Mouse (Mus musculus): ENCODE measurements around the gene Hsph1. TPM values are rescaled to one million over a fixed set of nuclear protein-coding genes. Genes with fewer than 3 reads are reported as not detected.

The Hsph1 gene
- polyA plus RNA-seq, 1 experiment from 2014 or later = 50.0 TPM

- peaks cover 13% of the 10 kb centered on the region for H3K36me3 ChIP-seq
- H3K4me2 ChIP-seq = peak overlapping the region; percentile 85; the same call in 1 of the 2 replicates
- H3K27me3 ChIP-seq = no peaks in the 10 kb centered on the region
- H3K27ac ChIP-seq = no peak overlapping the region
- no peak overlapping the region for H3K9ac ChIP-seq
- no peaks in the 10 kb centered on the region for H3K9me3 ChIP-seq
- no peak for ATAC-seq (ENCODE audit: insufficient number of reproducible peaks, low FRiP score, low TSS enrichment, low read depth)
- H3K4me3 ChIP-seq = peak overlapping the region; percentile 62
- 47% methylated on average over 8 of the region's 8 CpGs for WGBS
- peaks cover 13% of the 10 kb centered on the region for H3K4me1 ChIP-seq
These were observed 1.1 kb upstream of the Hsph1 start for GRCm38 (mm10) chr5:149637306-149637705.

- H3K9ac ChIP-seq = peak overlapping the region; percentile 64
- H3K4me1 ChIP-seq = peaks cover 13% of the 10 kb centered on the region
- peak overlapping the region; percentile 85 for H3K4me2 ChIP-seq
- ATAC-seq (ENCODE audit: insufficient number of reproducible peaks, low FRiP score, low TSS enrichment, low read depth) = no peak
- no peaks in the 10 kb centered on the region for H3K9me3 ChIP-seq
- no peaks in the 10 kb centered on the region for H3K27me3 ChIP-seq
- under 1% methylated on average over 24 of the region's 24 CpGs for WGBS
- H3K27ac ChIP-seq = peak overlapping the region; percentile 89
- H3K36me3 ChIP-seq = peaks cover 25% of the 10 kb centered on the region
- H3K4me3 ChIP-seq = peak overlapping the region; percentile 62
These were observed 620 bp downstream of the Hsph1 start for GRCm38 (mm10) chr5:149635556-149635955.

- ATAC-seq (ENCODE audit: insufficient number of reproducible peaks, low FRiP score, low TSS enrichment, low read depth) = no peak
- peaks cover 36% of the 10 kb centered on the region for H3K36me3 ChIP-seq
- peak overlapping the region; percentile 23; the same call in 1 of the 2 replicates for H3K9ac ChIP-seq
- H3K27me3 ChIP-seq = no peaks in the 10 kb centered on the region
- peak overlapping the region; percentile 85 for H3K4me2 ChIP-seq
- H3K4me3 ChIP-seq = peak overlapping the region; percentile 62
- peaks cover 13% of the 10 kb centered on the region for H3K4me1 ChIP-seq
- H3K9me3 ChIP-seq = no peaks in the 10 kb centered on the region
- 63% methylated on average over 11 of the region's 11 CpGs for WGBS
- H3K27ac ChIP-seq = no peak overlapping the region
These were observed 1.7 kb downstream of the Hsph1 start for GRCm38 (mm10) chr5:149634409-149635035.

GRCm38 (mm10) chr5:149625547-149625946, 10.6 kb downstream of the Hsph1 start:
- no peak overlapping the region for H3K27ac ChIP-seq
- H3K9ac ChIP-seq = no peak overlapping the region
- WGBS = 78% methylated on average over 3 of the region's 3 CpGs
- H3K36me3 ChIP-seq = peaks cover 91% of the 10 kb centered on the region
- no peaks in the 10 kb centered on the region for H3K27me3 ChIP-seq
- H3K4me3 ChIP-seq = no peak overlapping the region
- no peak overlapping the region for H3K4me2 ChIP-seq
- H3K9me3 ChIP-seq = no peaks in the 10 kb centered on the region
- H3K4me1 ChIP-seq = no peaks in the 10 kb centered on the region
- ATAC-seq (ENCODE audit: insufficient number of reproducible peaks, low FRiP score, low TSS enrichment, low read depth) = no peak

GRCm38 (mm10) chr5:149623815-149624675, 12.1 kb downstream of the Hsph1 start:
- Histone ChIP-seq H3K9me3 (no peaks in the 10 kb centered on the region), H3K4me2 (no peak overlapping the region), H3K4me3 (no peak overlapping the region), H3K27me3 (no peaks in the 10 kb centered on the region), H3K27ac (no peak overlapping the region), H3K4me1 (no peaks in the 10 kb centered on the region), H3K36me3 (peaks cover 91% of the 10 kb centered on the region), H3K9ac (no peak overlapping the region)
- ATAC-seq (ENCODE audit: insufficient number of reproducible peaks, low FRiP score, low TSS enrichment, low read depth) = no peak
- 87% methylated on average over 8 of the region's 8 CpGs for WGBS

- no peak overlapping the region for H3K9ac ChIP-seq
- no peak overlapping the region for H3K27ac ChIP-seq
- H3K4me1 ChIP-seq = no peaks in the 10 kb centered on the region
- no peaks in the 10 kb centered on the region for H3K27me3 ChIP-seq
- WGBS = 62% methylated on average over 6 of the region's 6 CpGs
- H3K4me3 ChIP-seq = no peak overlapping the region
- no peak overlapping the region for H3K4me2 ChIP-seq
- no peak for ATAC-seq (ENCODE audit: insufficient number of reproducible peaks, low FRiP score, low TSS enrichment, low read depth)
- H3K36me3 ChIP-seq = peaks cover 94% of the 10 kb centered on the region
- H3K9me3 ChIP-seq = no peaks in the 10 kb centered on the region
These were observed 13.5 kb downstream of the Hsph1 start for GRCm38 (mm10) chr5:149622644-149623043.

GRCm38 (mm10) chr5:149622152-149622551, 14.0 kb downstream of the Hsph1 start:
- Histone ChIP-seq H3K4me3 (no peak overlapping the region), H3K9me3 (no peaks in the 10 kb centered on the region), H3K36me3 (peaks cover 92% of the 10 kb centered on the region), H3K4me2 (no peak overlapping the region), H3K9ac (no peak overlapping the region), H3K27ac (no peak overlapping the region), H3K27me3 (no peaks in the 10 kb centered on the region), H3K4me1 (no peaks in the 10 kb centered on the region)
- WGBS = 47% methylated on average over 7 of the region's 7 CpGs
- ATAC-seq (ENCODE audit: insufficient number of reproducible peaks, low FRiP score, low TSS enrichment, low read depth) = no peak

- no peak for ATAC-seq (ENCODE audit: insufficient number of reproducible peaks, low FRiP score, low TSS enrichment, low read depth)
- WGBS = 89% methylated on average over 6 of the region's 6 CpGs
- peaks cover 86% of the 10 kb centered on the region for H3K36me3 ChIP-seq
These were observed 18.3 kb downstream of the Hsph1 start for GRCm38 (mm10) chr5:149617776-149618425.

GRCm38 (mm10) chr5:149616817-149617216, 19.4 kb downstream of the Hsph1 start:
- no peak overlapping the region for H3K4me2 ChIP-seq
- no peaks in the 10 kb centered on the region for H3K9me3 ChIP-seq
- no peak overlapping the region for H3K27ac ChIP-seq
- H3K9ac ChIP-seq = no peak overlapping the region
- peaks cover 76% of the 10 kb centered on the region for H3K36me3 ChIP-seq
- no peak for ATAC-seq (ENCODE audit: insufficient number of reproducible peaks, low FRiP score, low TSS enrichment, low read depth)
- 0 out of 2 replicates have a peak, but pooled peaks cover 7% of the 10 kb centered on the region for H3K4me1 ChIP-seq
- H3K4me3 ChIP-seq = no peak overlapping the region
- no peaks in the 10 kb centered on the region for H3K27me3 ChIP-seq
- WGBS = 94% methylated on average over 10 of the region's 10 CpGs

More at GRCm38 (mm10) chr5:149617776-149618425, 18.3 kb downstream of the Hsph1 start:
- Histone ChIP-seq H3K4me3 (no peak overlapping the region), H3K9ac (no peak overlapping the region), H3K4me1 (no peaks in the 10 kb centered on the region), H3K4me2 (no peak overlapping the region), H3K27me3 (no peaks in the 10 kb centered on the region), H3K27ac (no peak overlapping the region), H3K9me3 (no peaks in the 10 kb centered on the region)

- Histone ChIP-seq H3K9ac (no peak overlapping the region), H3K27ac (no peak overlapping the region), H3K36me3 (peaks cover 69% of the 10 kb centered on the region), H3K4me2 (no peak overlapping the region), H3K9me3 (no peaks in the 10 kb centered on the region), H3K4me1 (0 out of 2 replicates have a peak, but pooled peaks cover 8% of the 10 kb centered on the region), H3K27me3 (no peaks in the 10 kb centered on the region), H3K4me3 (no peak overlapping the region)
- WGBS = 68% methylated on average over 1 of the region's 1 CpGs
- ATAC-seq (ENCODE audit: insufficient number of reproducible peaks, low FRiP score, low TSS enrichment, low read depth) = no peak
These were observed 20.0 kb downstream of the Hsph1 start for GRCm38 (mm10) chr5:149616138-149616537.

GRCm38 (mm10) chr5:149612740-149613139, 23.4 kb downstream of the Hsph1 start:
- Histone ChIP-seq H3K4me2 (no peak overlapping the region), H3K9me3 (no peaks in the 10 kb centered on the region), H3K4me1 (0 out of 2 replicates have a peak, but pooled peaks cover 8% of the 10 kb centered on the region), H3K27ac (peak overlapping the region; percentile 50; the same call in 1 of the 2 replicates), H3K9ac (no peak overlapping the region), H3K36me3 (peaks cover 35% of the 10 kb centered on the region), H3K27me3 (no peaks in the 10 kb centered on the region), H3K4me3 (no peak overlapping the region)
- 53% methylated on average over 10 of the region's 10 CpGs for WGBS
- no peak for ATAC-seq (ENCODE audit: insufficient number of reproducible peaks, low FRiP score, low TSS enrichment, low read depth)
